Mouse (Mus musculus) hindbrain, embryonic 13.5 days (tissue): ENCODE results near the gene Ppp1r12a. TPM values are rescaled to one million over a fixed set of nuclear protein-coding genes. Genes with fewer than 3 reads are reported as not detected.

Source experiments
- ATAC-seq: fragments of 200-750 bp; cut with Nextera tagmentation; 2 replicates; pipeline ENCODE4 v1.8.0; 2017; ENCODE audit warnings: moderate TSS enrichment; ENCODE audit not compliant: low FRiP score
- H3K27ac ChIP-seq: fragments of 300-500 bp; sonication (generic); 2 replicates; pipeline ENCODE4 v1.5.1; 2015; ENCODE audit warnings: inconsistent platforms, mild to moderate bottlenecking, moderate library complexity
- H3K27me3 ChIP-seq: fragments of 300-500 bp; sonication (generic); 2 replicates; pipeline ENCODE4 v1.6.1; 2015; ENCODE audit warnings: mild to moderate bottlenecking, inconsistent platforms
- H3K36me3 ChIP-seq: fragments of 300-500 bp; sonication (generic); 2 replicates; pipeline ENCODE4 v1.6.1; 2015; ENCODE audit warnings: mild to moderate bottlenecking, inconsistent platforms
- H3K4me1 ChIP-seq: fragments of 300-500 bp; sonication (generic); replicated peaks from 2 replicates; pipeline ENCODE4 v1.6.1; 2015; ENCODE audit warnings: inconsistent platforms
- H3K4me2 ChIP-seq: fragments of 300-500 bp; sonication (generic); 2 replicates; pipeline ENCODE4 v1.6.1; 2015; ENCODE audit warnings: inconsistent platforms, mild to moderate bottlenecking, moderate library complexity
- H3K4me3 ChIP-seq: fragments of 300-500 bp; sonication (generic); 2 replicates; pipeline ENCODE4 v1.5.1; 2015; ENCODE audit warnings: mild to moderate bottlenecking, inconsistent platforms
- H3K9ac ChIP-seq: fragments of 300-500 bp; sonication (generic); 2 replicates; pipeline ENCODE4 v1.6.1; 2015; ENCODE audit warnings: mild to moderate bottlenecking, inconsistent platforms
- H3K9me3 ChIP-seq: fragments of 300-500 bp; sonication (generic); 2 replicates; pipeline ENCODE4 v1.6.1; 2016; ENCODE audit warnings: inconsistent platforms
- WGBS: fragments of 180-500 bp; shearing (Covaris S2); methylation state at CpG from one replicate; pipeline ENCODE4 v1.1.7; 2015; 5-methylcytosine and 5-hydroxymethylcytosine counted together
- polyA plus RNA-seq: library from polyadenylated mRNA; unstranded; fragments of >200 nt; fragmentation: Nextera tagmentation; extraction: Ambion mirVana; gene quantifications from 2 replicates; pipeline ENCODE4 v1.2.1, GENCODE M21; 2015

Gene Ppp1r12a
- polyA plus RNA-seq = 80.6 and 81.7 TPM in 2 replicates

DNA sequence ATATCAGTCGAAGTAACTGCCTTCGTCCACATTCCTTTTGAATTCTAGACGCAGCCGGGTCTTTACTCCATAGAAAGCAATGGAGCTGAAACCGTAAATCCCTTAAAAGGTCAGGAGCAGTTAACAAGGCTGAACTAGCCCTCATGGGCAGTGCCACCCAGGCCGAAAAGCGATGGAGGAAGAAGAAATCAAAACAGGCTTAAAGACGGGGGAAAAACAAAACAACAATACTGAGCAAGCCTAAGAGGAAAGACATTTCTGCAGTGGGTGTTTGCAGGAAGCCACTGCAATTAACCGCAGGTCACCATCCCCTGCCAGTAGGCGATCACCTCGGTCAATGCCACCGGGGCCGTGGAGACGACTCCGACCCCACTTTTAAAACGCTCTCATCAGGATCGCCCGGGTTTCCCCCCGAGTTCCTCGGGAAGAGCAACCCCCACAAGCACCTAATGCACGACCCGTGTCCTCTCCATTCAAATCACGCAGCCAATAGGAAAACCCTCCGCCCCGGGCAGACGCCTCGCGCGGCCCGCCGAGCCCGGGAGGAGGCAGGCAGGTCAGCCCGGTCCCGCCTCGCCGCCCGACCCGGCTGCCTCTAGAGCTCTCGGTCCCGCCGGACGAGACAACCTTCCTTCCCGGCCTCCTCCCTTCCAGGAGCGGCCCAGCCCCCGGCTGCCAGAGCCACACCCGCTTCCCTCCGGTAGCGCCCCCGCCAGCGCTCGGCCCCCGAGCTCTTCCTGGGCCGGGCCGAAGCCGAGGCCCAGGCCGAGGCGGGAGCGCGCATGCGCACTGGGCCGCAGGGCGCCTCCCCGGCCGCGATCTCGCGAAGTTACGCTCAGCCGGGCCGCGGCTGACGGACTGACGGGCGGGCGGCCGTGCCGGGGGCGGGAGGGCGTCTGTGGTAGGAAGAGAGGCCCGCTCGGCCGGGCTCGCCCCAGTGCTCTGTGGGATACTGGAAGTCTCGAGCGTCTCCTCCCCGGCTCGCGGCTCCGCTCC, at the start of gene Ppp1r12a:
Gene Ppp1r12a, plus strand, starts transcription at position 933 of the 996 bp plus-strand sequence.
- Histone ChIP-seq H3K27ac (peak within 1 kb of the TSS; percentile 99), H3K4me3 (peak within 1 kb of the TSS; percentile 95), H3K4me2 (peak within 1 kb of the TSS; percentile 69), H3K4me1 (peaks cover 29% of the 10 kb centered on the region), H3K9ac (peak within 1 kb of the TSS; percentile 100), H3K27me3 (no peaks in the 10 kb centered on the region), H3K36me3 (no peaks in the 10 kb centered on the region), H3K9me3 (no peaks in the 10 kb centered on the region)
- peak; percentile 96 for ATAC-seq
- WGBS = under 1% methylated on average over 74 of the region's 89 CpGs

DNA sequence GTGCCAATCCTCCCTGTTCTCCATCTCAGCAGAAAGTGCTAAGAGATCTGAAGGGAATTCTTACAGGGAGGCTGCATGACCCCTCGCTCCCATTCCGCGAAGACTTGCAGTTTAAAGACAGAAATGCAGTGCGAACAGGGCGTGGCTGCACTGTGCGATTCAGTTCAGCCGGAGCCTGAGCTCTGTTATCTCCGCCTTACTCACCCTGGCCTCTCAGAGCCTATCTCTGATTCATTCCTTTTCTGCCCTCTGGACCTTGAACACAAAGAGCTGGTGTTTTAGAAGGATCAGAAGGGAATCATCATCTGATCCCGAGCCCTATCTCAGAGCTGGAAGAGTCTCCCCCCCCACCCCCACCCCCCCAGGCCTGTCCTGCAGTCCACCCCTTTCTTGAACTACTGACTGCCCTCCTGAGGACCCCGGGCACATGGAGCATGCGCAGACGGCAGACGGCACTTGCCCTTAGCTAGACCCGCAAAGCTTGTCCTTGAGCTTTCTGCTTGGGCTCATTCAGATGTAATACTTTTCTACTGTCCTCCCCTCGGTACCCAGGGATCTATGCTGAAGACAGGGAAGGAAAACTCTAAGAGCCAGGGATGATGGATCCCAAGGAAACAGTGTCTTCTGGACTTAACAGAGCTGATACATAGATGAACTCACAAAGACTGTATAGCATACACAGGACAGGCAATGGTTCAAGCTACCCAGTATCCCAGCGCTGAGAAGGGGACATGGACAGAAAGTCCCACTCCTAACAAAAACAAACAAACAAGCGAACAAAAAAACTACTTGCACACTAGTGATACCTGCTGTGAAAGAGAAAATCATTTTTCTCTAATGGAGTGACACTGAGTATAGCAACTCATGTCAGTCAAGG, 48.4 kb upstream of the Ppp1r12a start:
- 0 out of 2 replicates have a peak, but pooled peaks have one; percentile 46 for ATAC-seq
- 49% methylated on average over 17 of the region's 17 CpGs for WGBS
- H3K4me3 ChIP-seq = 0 out of 2 replicates have a peak overlapping the region, but pooled peaks have one; percentile 4
- H3K4me2 ChIP-seq = peak overlapping the region; percentile 38
- H3K36me3 ChIP-seq = no peaks in the 10 kb centered on the region
- H3K9me3 ChIP-seq = no peaks in the 10 kb centered on the region
- no peak overlapping the region for H3K9ac ChIP-seq
- 0 out of 2 replicates have a peak, but pooled peaks cover 3% of the 10 kb centered on the region for H3K4me1 ChIP-seq
- H3K27ac ChIP-seq = no peak overlapping the region
- no peaks in the 10 kb centered on the region for H3K27me3 ChIP-seq

DNA sequence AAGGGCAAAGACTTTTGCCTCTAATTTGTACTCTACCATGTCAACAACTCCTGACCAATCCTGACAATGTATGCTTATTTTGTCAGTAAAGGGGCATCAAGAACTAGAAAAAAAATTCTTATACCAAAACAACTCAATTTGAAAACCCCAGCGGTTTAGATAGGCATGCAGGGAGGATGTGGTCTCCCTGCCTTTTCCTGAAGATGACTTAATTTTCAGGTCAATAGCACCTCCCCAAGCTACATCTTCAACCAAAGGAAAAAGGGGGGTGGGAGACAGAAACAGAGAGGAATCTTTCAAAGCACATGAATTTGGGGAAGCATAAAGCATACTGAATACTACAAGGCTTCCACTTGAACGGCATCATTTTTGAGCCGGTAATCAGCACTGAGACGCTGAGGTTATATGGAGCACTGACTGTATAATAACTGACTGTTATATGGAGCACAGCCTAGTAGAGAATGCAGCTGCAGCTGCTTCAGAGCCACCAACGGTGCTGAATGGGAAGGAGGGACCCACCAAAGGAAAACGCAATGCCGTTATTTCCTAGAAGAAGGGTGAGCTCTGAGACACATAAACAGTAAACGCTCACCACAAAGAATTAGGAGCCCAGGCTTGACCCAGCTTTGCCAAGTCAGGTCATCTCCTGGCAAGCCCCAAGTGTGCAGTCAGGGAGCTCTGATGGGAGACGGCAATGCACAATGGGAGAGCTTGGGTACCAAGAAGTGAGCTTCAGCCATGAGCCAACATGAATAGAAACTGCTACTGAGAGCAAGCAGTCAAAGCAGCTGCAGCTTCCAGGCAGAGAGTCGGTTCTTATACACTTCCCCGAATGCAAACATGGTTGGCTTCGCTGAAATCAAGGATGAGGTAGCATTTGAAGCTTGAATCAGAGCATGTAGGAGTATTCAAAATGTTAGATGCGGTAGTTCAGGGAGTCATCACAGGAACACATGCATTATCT, 43.5 kb upstream of the Ppp1r12a start:
- Histone ChIP-seq H3K4me3 (no peak overlapping the region), H3K9ac (no peak overlapping the region), H3K36me3 (no peaks in the 10 kb centered on the region), H3K27me3 (0 out of 2 replicates have a peak, but pooled peaks cover 2% of the 10 kb centered on the region), H3K4me2 (no peak overlapping the region), H3K4me1 (no peaks in the 10 kb centered on the region), H3K27ac (no peak overlapping the region), H3K9me3 (no peaks in the 10 kb centered on the region)
- WGBS = 82% methylated on average over 13 of the region's 13 CpGs
- ATAC-seq = no peak

DNA sequence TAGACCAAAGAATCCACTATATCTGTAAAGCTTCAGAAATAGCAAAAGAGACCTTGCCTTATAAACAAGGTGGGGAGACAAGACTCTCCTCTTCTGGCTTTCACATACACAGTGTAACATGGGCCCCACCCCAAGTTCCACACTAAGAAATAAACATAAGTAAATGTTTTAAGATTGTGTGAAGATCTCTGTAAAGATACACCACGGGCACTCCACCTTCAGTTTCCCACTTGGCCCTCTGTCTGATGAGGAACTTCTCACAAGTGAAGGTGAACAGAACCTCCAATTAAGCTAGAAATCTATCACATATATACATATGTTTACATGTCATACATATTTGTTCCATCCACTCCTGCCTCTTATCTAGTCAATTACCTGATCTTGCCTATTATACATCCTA, 42.6 kb upstream of the Ppp1r12a start:
- Histone ChIP-seq H3K36me3 (no peaks in the 10 kb centered on the region), H3K4me2 (no peak overlapping the region), H3K4me1 (no peaks in the 10 kb centered on the region), H3K27ac (no peak overlapping the region), H3K4me3 (no peak overlapping the region), H3K27me3 (0 out of 2 replicates have a peak, but pooled peaks cover 2% of the 10 kb centered on the region), H3K9me3 (no peaks in the 10 kb centered on the region), H3K9ac (no peak overlapping the region)
- 80% methylated on average over 1 of the region's 1 CpGs for WGBS
- ATAC-seq = no peak

DNA sequence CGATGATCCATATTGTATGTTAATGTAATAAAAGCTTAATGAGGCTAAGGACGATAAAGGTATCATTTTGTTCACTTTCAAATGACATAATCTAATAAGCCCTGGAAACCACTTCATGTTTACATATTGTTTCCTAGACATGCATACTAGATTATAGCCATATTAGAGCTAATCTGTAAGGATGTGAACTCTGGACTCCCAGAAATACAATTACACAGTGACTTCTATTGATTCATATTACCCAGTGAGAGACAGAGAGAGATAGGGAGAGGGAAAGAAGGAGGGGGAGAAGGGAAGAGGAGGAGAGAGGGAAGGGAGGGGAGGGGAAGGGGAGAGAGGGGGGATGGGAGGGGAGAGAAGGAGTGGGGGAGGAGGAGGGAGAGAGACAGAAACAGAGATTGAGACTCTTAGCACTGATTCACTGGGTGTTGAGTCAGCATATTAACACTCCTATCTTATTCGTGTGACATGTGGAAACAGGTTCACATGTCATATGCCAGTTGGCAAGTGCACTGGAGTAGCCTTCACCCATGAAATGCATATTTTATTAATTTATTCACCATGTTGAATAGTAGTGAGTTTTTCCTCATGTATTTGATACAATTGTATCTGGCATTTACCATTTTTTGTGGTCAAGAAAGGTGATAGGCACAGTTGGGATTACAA, 36.9 kb upstream of the Ppp1r12a start:
- H3K9me3 ChIP-seq = no peaks in the 10 kb centered on the region
- H3K4me3 ChIP-seq = no peak overlapping the region
- no peaks in the 10 kb centered on the region for H3K36me3 ChIP-seq
- H3K27me3 ChIP-seq = no peaks in the 10 kb centered on the region
- no peak overlapping the region for H3K9ac ChIP-seq
- no peak for ATAC-seq
- no peak overlapping the region for H3K27ac ChIP-seq
- H3K4me2 ChIP-seq = no peak overlapping the region
- 78% methylated on average over 3 of the region's 3 CpGs for WGBS
- H3K4me1 ChIP-seq = no peaks in the 10 kb centered on the region

DNA sequence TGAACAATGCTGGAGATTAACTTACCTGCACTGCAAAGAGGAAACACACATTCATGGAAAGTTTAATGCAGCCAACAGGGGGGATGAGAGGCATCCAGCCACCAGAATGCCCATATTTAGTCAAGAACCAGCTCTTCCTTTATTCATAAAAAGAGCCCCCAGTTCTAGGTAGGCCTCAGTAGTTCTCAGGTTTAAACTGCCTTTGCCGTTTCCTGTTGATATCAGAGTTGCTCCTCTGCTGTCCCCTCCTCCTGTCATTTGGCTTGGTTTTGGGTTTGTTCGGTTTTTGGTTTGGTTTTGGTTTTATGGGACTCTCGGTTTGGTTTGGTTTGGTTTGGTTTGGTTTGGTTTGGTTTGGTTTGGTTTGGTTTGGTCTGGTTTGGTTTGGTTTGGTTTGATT, 32.8 kb upstream of the Ppp1r12a start:
- Histone ChIP-seq H3K4me3 (no peak overlapping the region), H3K27ac (no peak overlapping the region), H3K36me3 (no peaks in the 10 kb centered on the region), H3K9ac (no peak overlapping the region), H3K4me1 (peaks cover 7% of the 10 kb centered on the region), H3K9me3 (no peaks in the 10 kb centered on the region), H3K27me3 (no peaks in the 10 kb centered on the region), H3K4me2 (no peak overlapping the region)
- WGBS = 99% methylated on average over 3 of the region's 3 CpGs
- ATAC-seq = no peak

DNA sequence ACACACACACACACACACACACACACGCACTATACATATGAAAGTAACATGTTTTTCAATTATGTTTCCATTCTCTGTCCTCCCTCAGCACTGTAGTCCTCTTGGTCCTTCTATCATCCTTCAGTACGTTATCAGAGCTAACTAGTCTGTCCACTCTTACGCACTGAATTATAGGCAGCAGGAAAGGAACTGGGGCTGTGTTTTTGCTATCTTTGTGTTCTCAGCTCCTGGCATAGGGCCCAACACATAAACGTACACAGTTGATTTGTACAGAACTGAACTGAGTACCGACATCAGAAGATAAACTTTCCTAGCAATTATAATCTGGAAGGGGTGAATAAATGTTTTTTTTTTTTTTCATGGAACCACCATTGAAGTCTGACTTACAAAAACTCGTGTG, 30.1 kb upstream of the Ppp1r12a start:
- ATAC-seq = no peak
- no peaks in the 10 kb centered on the region for H3K36me3 ChIP-seq
- no peak overlapping the region for H3K9ac ChIP-seq
- peaks cover 7% of the 10 kb centered on the region for H3K4me1 ChIP-seq
- no peaks in the 10 kb centered on the region for H3K27me3 ChIP-seq
- 89% methylated on average over 6 of the region's 6 CpGs for WGBS
- no peak overlapping the region for H3K4me3 ChIP-seq
- H3K4me2 ChIP-seq = no peak overlapping the region
- H3K9me3 ChIP-seq = no peaks in the 10 kb centered on the region
- H3K27ac ChIP-seq = no peak overlapping the region

DNA sequence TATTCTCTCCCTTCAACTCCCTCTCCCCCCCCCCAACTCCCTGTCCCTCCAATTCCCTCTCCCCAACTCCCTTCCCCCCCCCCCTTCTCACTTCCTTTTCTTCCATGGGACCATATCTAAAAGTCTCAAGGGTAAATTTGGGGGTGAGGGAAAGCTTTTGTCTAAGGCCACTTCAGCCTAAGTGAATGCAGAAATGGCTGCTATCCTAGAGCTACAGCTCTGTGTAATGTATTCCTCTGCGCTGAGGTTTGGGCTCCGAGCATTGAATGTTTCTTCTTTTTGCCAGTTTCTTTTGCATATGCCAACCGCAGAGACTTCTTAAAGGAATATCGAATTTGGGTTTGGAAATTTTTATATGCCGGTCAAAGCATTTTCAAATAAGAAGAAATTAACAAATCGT, 28.7 kb upstream of the Ppp1r12a start:
- Histone ChIP-seq H3K4me1 (peaks cover 7% of the 10 kb centered on the region), H3K36me3 (no peaks in the 10 kb centered on the region), H3K9ac (no peak overlapping the region), H3K9me3 (no peaks in the 10 kb centered on the region), H3K27me3 (no peaks in the 10 kb centered on the region), H3K4me3 (no peak overlapping the region), H3K27ac (peak overlapping the region; percentile 44; the same call in 1 of the 2 replicates), H3K4me2 (no peak overlapping the region)
- 81% methylated on average over 6 of the region's 6 CpGs for WGBS
- ATAC-seq = peak; percentile 69; the same call in 1 of the 2 replicates

DNA sequence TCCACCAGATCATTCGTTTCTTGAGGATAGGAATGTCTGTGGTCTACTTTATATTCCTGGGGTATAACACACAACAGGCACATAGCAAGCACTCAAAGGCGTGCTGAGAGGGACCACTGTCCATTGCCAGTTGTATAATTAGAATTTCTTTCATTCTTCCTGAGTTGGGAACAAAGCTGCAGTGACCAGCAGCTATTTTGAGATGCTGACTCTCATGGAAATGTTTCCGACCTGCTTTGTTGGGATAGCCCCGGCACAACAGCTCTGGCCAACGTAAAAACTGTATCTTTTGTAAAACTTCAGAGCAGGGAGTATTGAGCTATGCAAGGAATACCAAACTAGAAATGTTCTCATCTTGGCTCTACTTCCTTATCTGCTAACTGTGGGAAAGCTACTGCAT, 28.2 kb upstream of the Ppp1r12a start:
- peak overlapping the region; percentile 44 for H3K27ac ChIP-seq
- no peak overlapping the region for H3K4me2 ChIP-seq

DNA sequence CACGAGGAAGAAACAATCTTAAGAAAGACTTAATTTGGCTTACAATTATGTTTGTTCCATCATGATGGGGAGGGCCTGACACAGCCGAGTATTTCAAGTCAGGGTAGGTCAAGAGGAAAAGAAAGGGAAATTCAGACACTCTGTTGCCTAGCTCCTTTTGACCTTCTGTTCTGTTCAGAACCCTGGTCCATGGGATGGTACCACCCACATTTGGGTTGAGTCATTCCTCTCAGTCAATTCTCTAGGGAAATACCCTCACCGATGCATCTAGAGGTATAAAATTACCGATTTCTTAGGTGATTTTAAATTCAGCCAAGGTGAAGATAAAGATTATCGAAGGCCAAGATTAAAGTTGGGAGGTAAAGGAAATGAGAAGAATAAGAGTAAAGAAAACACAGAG, 23.6 kb upstream of the Ppp1r12a start:
- no peak for ATAC-seq
- 82% methylated on average over 5 of the region's 5 CpGs for WGBS
- H3K27me3 ChIP-seq = no peaks in the 10 kb centered on the region

More for the DNA sequence above, 28.2 kb upstream of the Ppp1r12a start:
- 53% methylated on average over 5 of the region's 5 CpGs for WGBS
- Histone ChIP-seq H3K9ac (no peak overlapping the region), H3K27me3 (no peaks in the 10 kb centered on the region), H3K9me3 (no peaks in the 10 kb centered on the region), H3K36me3 (no peaks in the 10 kb centered on the region), H3K4me1 (peaks cover 7% of the 10 kb centered on the region), H3K4me3 (no peak overlapping the region)
- peak; percentile 84 for ATAC-seq

DNA sequence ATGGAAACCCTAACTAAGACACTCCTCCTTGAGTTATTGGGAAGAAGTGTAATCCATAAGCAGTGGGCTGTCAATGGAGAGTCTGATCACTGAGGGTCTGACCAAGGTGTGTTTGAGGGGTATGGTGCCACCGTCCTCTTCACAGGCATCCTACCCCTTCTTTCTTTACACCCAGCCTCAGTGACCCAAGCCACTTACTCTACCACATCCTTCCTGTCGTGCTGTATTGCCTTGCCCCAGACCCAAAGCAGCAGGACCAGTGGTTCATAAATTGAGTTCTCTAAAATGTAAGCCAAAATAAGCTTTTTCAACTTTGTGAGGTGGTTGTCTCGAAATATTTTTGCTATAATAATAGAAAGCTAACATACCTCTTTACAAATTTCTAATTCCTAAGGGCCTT, 22.2 kb upstream of the Ppp1r12a start:
- Histone ChIP-seq H3K9me3 (no peaks in the 10 kb centered on the region), H3K36me3 (no peaks in the 10 kb centered on the region), H3K9ac (no peak overlapping the region), H3K27me3 (no peaks in the 10 kb centered on the region), H3K4me1 (no peaks in the 10 kb centered on the region), H3K27ac (no peak overlapping the region), H3K4me2 (no peak overlapping the region), H3K4me3 (no peak overlapping the region)
- whole genome bisulfite sequencing = 79% methylated on average over 3 of the region's 3 CpGs
- no peak for ATAC-seq

More for the DNA sequence above, 23.6 kb upstream of the Ppp1r12a start:
- no peak overlapping the region for H3K4me2 ChIP-seq
- no peak overlapping the region for H3K9ac ChIP-seq
- no peak overlapping the region for H3K27ac ChIP-seq
- H3K4me1 ChIP-seq = peaks cover 4% of the 10 kb centered on the region
- no peaks in the 10 kb centered on the region for H3K36me3 ChIP-seq
- H3K4me3 ChIP-seq = no peak overlapping the region
- no peaks in the 10 kb centered on the region for H3K9me3 ChIP-seq
